Mouse (Mus musculus): ENCODE data around the gene Dscam. TPM values are rescaled to one million over a fixed set of nuclear protein-coding genes. Genes with fewer than 3 reads are reported as not detected.
A peak's percentile ranks its signal among the peaks of the same experiment; 100 is the strongest.

Dscam gene
- polyA plus RNA-seq, 1 experiment from 2014 or later = not detected

DNA sequence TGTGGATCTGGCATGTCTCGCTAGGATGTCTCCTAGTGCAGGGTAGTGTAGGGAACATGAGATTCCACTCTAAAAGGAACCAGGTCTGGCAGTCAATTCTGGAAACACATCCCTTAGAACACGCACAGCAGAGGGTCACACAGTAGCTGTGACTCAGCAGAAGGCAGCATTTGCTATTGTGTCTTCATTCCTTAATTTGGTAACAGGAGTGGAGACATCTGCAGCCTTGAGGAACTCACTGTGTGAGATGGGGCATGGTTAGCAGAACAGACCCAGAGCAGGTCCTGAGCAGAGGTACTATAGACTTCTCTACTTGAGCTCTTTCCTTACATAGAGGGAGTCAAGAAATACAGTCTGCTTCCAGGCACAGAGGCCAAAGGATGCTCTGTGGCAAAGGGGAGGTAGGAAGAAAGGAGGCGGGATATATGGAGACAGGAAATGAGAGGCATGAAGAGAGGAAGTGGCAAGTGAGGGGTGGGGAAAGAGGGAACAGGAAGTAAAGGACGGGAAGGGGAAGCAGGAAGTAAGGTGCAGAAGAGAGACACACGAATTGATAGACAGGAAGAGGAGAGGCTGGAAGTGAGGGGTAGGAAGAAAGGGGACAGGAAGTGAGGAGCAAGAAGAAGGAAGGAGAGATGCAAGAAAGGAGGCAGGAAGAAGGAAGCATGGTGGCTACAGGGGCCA lies 488.1 kb downstream of the Dscam start:
- ATAC-seq (ENCODE audit: low FRiP score, low TSS enrichment) = no peak
- Histone ChIP-seq H3K4me2 (replicated peaks; ENCODE audit: low read depth, low read length) (no peak overlapping the region), H3K4me3 (ENCODE audit: low read length) (no peak overlapping the region), H3K4me1 (ENCODE audit: control insufficient read depth, insufficient read depth, low read length) (no peaks in the 10 kb centered on the region), H3K9ac (ENCODE audit: low read depth, low read length) (no peak overlapping the region), H3K27me3 (ENCODE audit: control insufficient read depth, insufficient read depth, low read length) (no peaks in the 10 kb centered on the region), H3K36me3 (ENCODE audit: control insufficient read depth, insufficient read depth, low read length) (no peaks in the 10 kb centered on the region), H3K27ac (ENCODE audit: low read depth, low read length) (no peak overlapping the region), H3K9me3 (ENCODE audit: control insufficient read depth, low read length) (no peaks in the 10 kb centered on the region)
- 75% methylated on average over 5 of the region's 5 CpGs for WGBS

- no peak for ATAC-seq (ENCODE audit: low FRiP score, low TSS enrichment)
- no peak overlapping the region for H3K4me3 ChIP-seq (ENCODE audit: low read length)
- H3K4me2 ChIP-seq (replicated peaks; ENCODE audit: low read depth, low read length) = no peak overlapping the region
- H3K9ac ChIP-seq (ENCODE audit: low read depth, low read length) = no peak overlapping the region
- no peaks in the 10 kb centered on the region for H3K9me3 ChIP-seq (ENCODE audit: control insufficient read depth, low read length)
- H3K27me3 ChIP-seq (ENCODE audit: control insufficient read depth, insufficient read depth, low read length) = no peaks in the 10 kb centered on the region
- no peaks in the 10 kb centered on the region for H3K4me1 ChIP-seq (ENCODE audit: control insufficient read depth, insufficient read depth, low read length)
- 81% methylated on average over 8 of the region's 8 CpGs for WGBS
- H3K27ac ChIP-seq (ENCODE audit: low read depth, low read length) = no peak overlapping the region
- no peaks in the 10 kb centered on the region for H3K36me3 ChIP-seq (ENCODE audit: control insufficient read depth, insufficient read depth, low read length)
Observed at GRCm38 (mm10) chr16:96679981-96680380, 490.6 kb downstream of the Dscam start.

DNA sequence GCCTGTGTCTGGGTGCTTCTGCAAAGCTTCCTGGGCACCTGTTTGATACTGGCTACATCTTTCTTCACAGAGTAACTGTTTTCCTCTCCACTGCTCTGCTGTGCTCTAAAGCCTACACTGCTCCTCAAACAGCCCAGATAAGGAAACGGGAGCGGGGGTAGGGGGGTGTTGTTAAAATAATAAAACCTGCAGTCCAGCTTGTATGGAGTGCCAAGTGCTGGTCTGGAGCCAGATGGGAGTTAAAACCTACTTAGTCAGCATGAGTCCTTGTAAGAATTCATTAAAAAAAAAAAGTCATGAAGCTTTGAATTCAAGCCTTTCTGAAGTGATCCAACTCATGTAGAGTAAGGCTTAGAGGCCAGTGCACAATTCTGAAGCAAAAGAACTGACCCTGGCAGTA lies 493.1 kb downstream of the Dscam start:
- no peaks in the 10 kb centered on the region for H3K4me1 ChIP-seq (ENCODE audit: control insufficient read depth, insufficient read depth, low read length)
- no peak overlapping the region for H3K4me3 ChIP-seq (ENCODE audit: low read length)
- H3K9me3 ChIP-seq (ENCODE audit: control insufficient read depth, low read length) = no peaks in the 10 kb centered on the region
- no peak overlapping the region for H3K27ac ChIP-seq (ENCODE audit: low read depth, low read length)
- ATAC-seq (ENCODE audit: low FRiP score, low TSS enrichment) = no peak
- no peaks in the 10 kb centered on the region for H3K27me3 ChIP-seq (ENCODE audit: control insufficient read depth, insufficient read depth, low read length)
- 49% methylated on average over 2 of the region's 2 CpGs for WGBS
- H3K36me3 ChIP-seq (ENCODE audit: control insufficient read depth, insufficient read depth, low read length) = no peaks in the 10 kb centered on the region
- H3K4me2 ChIP-seq (replicated peaks; ENCODE audit: low read depth, low read length) = no peak overlapping the region
- H3K9ac ChIP-seq (ENCODE audit: low read depth, low read length) = no peak overlapping the region

- WGBS = 86% methylated on average over 1 of the region's 1 CpGs
- no peaks in the 10 kb centered on the region for H3K36me3 ChIP-seq (ENCODE audit: control insufficient read depth, insufficient read depth, low read length)
- H3K4me3 ChIP-seq (ENCODE audit: low read length) = no peak overlapping the region
- H3K4me1 ChIP-seq (ENCODE audit: control insufficient read depth, insufficient read depth, low read length) = no peaks in the 10 kb centered on the region
- no peaks in the 10 kb centered on the region for H3K9me3 ChIP-seq (ENCODE audit: control insufficient read depth, low read length)
- H3K27ac ChIP-seq (ENCODE audit: low read depth, low read length) = no peak overlapping the region
- no peaks in the 10 kb centered on the region for H3K27me3 ChIP-seq (ENCODE audit: control insufficient read depth, insufficient read depth, low read length)
- ATAC-seq (ENCODE audit: low FRiP score, low TSS enrichment) = no peak
- H3K4me2 ChIP-seq (replicated peaks; ENCODE audit: low read depth, low read length) = no peak overlapping the region
- no peak overlapping the region for H3K9ac ChIP-seq (ENCODE audit: low read depth, low read length)
Observed at GRCm38 (mm10) chr16:96676663-96677062, 493.9 kb downstream of the Dscam start.

DNA sequence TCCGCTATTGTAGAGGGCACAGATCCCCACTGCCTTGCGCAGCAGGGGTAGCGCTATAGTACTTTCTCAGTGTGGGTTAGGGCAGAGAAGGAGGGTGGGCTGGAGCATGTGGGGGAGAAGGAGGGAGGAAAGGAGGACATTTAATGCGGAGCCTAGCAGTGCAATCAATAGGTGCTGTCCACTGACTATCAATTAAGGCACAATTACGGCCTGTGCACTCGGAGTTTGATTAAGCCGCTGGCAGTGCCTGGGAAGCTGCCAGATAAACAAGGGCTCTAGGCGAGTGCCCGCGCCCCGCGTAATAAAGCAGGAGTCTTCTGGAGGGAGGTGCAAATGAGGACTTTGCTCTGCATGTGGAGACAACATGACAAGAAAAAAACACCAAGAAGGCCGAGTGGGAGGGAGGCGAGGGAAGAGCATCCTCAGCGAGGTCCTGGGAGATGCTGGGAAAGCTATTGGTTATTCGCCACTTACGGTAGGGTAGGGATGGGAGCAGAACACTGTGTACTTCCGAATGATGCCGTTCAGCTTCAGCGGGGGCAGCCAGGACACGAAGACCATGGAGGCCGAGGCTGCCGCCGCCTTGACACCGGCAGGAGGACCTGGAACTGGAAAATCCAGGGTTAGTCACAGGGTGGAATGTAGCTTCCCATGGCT lies 497.2 kb downstream of the Dscam start:
- Histone ChIP-seq H3K9ac (ENCODE audit: low read depth, low read length) (no peak overlapping the region), H3K27ac (ENCODE audit: low read depth, low read length) (no peak overlapping the region), H3K4me2 (replicated peaks; ENCODE audit: low read depth, low read length) (no peak overlapping the region), H3K4me3 (ENCODE audit: low read length) (no peak overlapping the region), H3K4me1 (ENCODE audit: control insufficient read depth, insufficient read depth, low read length) (no peaks in the 10 kb centered on the region), H3K27me3 (ENCODE audit: control insufficient read depth, insufficient read depth, low read length) (no peaks in the 10 kb centered on the region), H3K36me3 (ENCODE audit: control insufficient read depth, insufficient read depth, low read length) (no peaks in the 10 kb centered on the region), H3K9me3 (ENCODE audit: control insufficient read depth, low read length) (no peaks in the 10 kb centered on the region)
- 59% methylated on average over 25 of the region's 25 CpGs for WGBS
- ATAC-seq (ENCODE audit: low FRiP score, low TSS enrichment) = 0 out of 2 replicates have a peak, but pooled peaks have one; percentile 26

GRCm38 (mm10) chr16:96671603-96672374 lies 498.8 kb downstream of the Dscam start:
- Histone ChIP-seq H3K9me3 (ENCODE audit: control insufficient read depth, low read length) (no peaks in the 10 kb centered on the region), H3K36me3 (ENCODE audit: control insufficient read depth, insufficient read depth, low read length) (no peaks in the 10 kb centered on the region), H3K27ac (ENCODE audit: low read depth, low read length) (no peak overlapping the region), H3K4me1 (ENCODE audit: control insufficient read depth, insufficient read depth, low read length) (no peaks in the 10 kb centered on the region), H3K4me3 (ENCODE audit: low read length) (no peak overlapping the region), H3K9ac (ENCODE audit: low read depth, low read length) (no peak overlapping the region), H3K27me3 (ENCODE audit: control insufficient read depth, insufficient read depth, low read length) (no peaks in the 10 kb centered on the region), H3K4me2 (replicated peaks; ENCODE audit: low read depth, low read length) (no peak overlapping the region)
- no peak for ATAC-seq (ENCODE audit: low FRiP score, low TSS enrichment)
- 59% methylated on average over 11 of the region's 11 CpGs for WGBS

DNA sequence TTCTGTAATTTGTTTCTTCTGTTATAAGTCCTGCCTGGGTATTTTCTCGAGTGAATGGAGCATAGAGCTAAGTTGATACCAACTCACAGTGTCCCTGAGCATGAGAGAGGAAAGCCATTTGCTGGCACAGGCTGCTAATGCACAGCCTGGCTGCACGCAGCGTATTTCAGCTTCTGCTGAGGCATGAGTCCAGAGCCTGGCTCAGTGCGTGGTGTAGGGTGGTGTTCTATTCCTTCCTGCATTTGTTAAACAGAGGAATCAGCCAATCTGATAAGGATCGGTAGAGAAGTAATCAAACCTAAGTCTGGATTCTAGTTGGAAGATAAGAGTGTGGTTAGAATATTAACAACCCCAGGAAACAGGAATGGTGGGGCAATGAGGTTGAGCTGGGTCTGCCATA lies 500.8 kb downstream of the Dscam start:
- WGBS = 76% methylated on average over 5 of the region's 5 CpGs
- Histone ChIP-seq H3K4me2 (replicated peaks; ENCODE audit: low read depth, low read length) (no peak overlapping the region), H3K4me3 (ENCODE audit: low read length) (no peak overlapping the region)

GRCm38 (mm10) chr16:96668478-96668877 lies 502.1 kb downstream of the Dscam start:
- 79% methylated on average over 1 of the region's 1 CpGs for WGBS
- Histone ChIP-seq H3K4me3 (ENCODE audit: low read length) (no peak overlapping the region), H3K4me1 (ENCODE audit: control insufficient read depth, insufficient read depth, low read length) (no peaks in the 10 kb centered on the region), H3K27me3 (ENCODE audit: control insufficient read depth, insufficient read depth, low read length) (no peaks in the 10 kb centered on the region), H3K4me2 (replicated peaks; ENCODE audit: low read depth, low read length) (no peak overlapping the region), H3K36me3 (ENCODE audit: control insufficient read depth, insufficient read depth, low read length) (no peaks in the 10 kb centered on the region), H3K9ac (ENCODE audit: low read depth, low read length) (no peak overlapping the region), H3K9me3 (ENCODE audit: control insufficient read depth, low read length) (no peaks in the 10 kb centered on the region), H3K27ac (ENCODE audit: low read depth, low read length) (no peak overlapping the region)
- no peak for ATAC-seq (ENCODE audit: low FRiP score, low TSS enrichment)

More for the DNA sequence above, 500.8 kb downstream of the Dscam start:
- H3K27ac ChIP-seq (ENCODE audit: low read depth, low read length) = no peak overlapping the region
- no peaks in the 10 kb centered on the region for H3K9me3 ChIP-seq (ENCODE audit: control insufficient read depth, low read length)
- no peaks in the 10 kb centered on the region for H3K27me3 ChIP-seq (ENCODE audit: control insufficient read depth, insufficient read depth, low read length)
- H3K9ac ChIP-seq (ENCODE audit: low read depth, low read length) = no peak overlapping the region
- ATAC-seq (ENCODE audit: low FRiP score, low TSS enrichment) = no peak
- no peaks in the 10 kb centered on the region for H3K36me3 ChIP-seq (ENCODE audit: control insufficient read depth, insufficient read depth, low read length)
- no peaks in the 10 kb centered on the region for H3K4me1 ChIP-seq (ENCODE audit: control insufficient read depth, insufficient read depth, low read length)

GRCm38 (mm10) chr16:96661073-96661472 lies 509.5 kb downstream of the Dscam start:
- H3K4me2 ChIP-seq (replicated peaks; ENCODE audit: low read depth, low read length) = no peak overlapping the region
- no peak overlapping the region for H3K4me3 ChIP-seq (ENCODE audit: low read length)
- WGBS = 74% methylated on average over 3 of the region's 3 CpGs
- H3K36me3 ChIP-seq (ENCODE audit: control insufficient read depth, insufficient read depth, low read length) = no peaks in the 10 kb centered on the region
- no peaks in the 10 kb centered on the region for H3K27me3 ChIP-seq (ENCODE audit: control insufficient read depth, insufficient read depth, low read length)
- no peaks in the 10 kb centered on the region for H3K4me1 ChIP-seq (ENCODE audit: control insufficient read depth, insufficient read depth, low read length)
- H3K27ac ChIP-seq (ENCODE audit: low read depth, low read length) = no peak overlapping the region
- ATAC-seq (ENCODE audit: low FRiP score, low TSS enrichment) = no peak
- no peak overlapping the region for H3K9ac ChIP-seq (ENCODE audit: low read depth, low read length)
- H3K9me3 ChIP-seq (ENCODE audit: control insufficient read depth, low read length) = no peaks in the 10 kb centered on the region
